Mouse (Mus musculus) spleen, postnatal 10 days (tissue): ENCODE results near the gene Kmt2e.
"Not testable (repeated sequence)": the region's sequence is repeated elsewhere in the genome, so short reads cannot be mapped to it uniquely, and the experiment has no call there.

ENCODE experiments used
- DNase-seq, 2 experiments: peaks; one replicate each; pipeline ENCODE4 v3.0.0; 2021 to 2022; ENCODE audit warnings: low spot score in 2 of 2

Gene Kmt2e

DNA sequence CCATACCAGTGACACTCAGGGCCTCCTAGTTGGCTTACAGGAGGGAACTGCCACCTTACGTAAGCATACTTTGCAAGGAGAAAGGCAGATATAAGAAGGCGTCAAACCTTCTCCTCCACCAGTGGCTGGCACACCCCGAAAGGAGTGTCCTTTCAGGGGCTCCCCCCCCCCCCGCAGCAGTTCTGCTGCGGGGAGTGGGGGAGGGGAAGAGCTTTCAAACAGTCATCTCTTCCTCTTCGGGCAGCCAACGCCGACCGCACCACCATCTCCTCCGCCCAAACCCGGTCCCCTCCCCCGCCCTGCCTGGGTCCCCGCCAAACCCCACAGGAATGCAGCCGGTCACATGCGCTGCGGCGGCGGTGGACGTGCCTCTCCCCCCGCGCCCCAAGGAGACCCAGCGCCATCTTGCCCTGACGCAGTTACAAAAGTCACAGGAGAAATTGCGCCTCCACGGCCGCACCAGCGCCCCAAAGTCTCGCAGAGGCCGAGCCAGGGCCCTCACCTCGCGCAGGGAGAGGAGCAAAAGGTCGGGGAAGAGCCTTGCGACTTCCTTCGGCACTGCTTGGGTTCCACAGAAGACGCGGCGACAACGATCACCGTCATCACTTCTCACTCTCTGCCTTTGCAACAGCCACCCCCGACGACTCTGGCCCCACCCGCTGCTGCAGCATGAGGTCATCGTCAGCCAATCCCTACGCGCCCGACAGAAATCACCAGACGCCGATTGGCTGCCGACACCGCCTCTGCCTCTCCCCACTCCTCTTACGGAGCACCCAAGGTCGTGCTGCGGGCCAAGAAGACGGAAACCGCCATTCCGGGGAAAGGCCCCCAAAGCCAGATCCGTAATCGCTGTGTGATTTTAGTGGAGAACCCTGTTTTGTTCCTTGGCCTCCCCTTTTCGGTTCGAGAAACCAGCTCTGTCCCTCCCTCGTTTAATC is 1.3 kb upstream of the Kmt2e start:
- peak; percentile 94 to 97 for DNase-seq

DNA sequence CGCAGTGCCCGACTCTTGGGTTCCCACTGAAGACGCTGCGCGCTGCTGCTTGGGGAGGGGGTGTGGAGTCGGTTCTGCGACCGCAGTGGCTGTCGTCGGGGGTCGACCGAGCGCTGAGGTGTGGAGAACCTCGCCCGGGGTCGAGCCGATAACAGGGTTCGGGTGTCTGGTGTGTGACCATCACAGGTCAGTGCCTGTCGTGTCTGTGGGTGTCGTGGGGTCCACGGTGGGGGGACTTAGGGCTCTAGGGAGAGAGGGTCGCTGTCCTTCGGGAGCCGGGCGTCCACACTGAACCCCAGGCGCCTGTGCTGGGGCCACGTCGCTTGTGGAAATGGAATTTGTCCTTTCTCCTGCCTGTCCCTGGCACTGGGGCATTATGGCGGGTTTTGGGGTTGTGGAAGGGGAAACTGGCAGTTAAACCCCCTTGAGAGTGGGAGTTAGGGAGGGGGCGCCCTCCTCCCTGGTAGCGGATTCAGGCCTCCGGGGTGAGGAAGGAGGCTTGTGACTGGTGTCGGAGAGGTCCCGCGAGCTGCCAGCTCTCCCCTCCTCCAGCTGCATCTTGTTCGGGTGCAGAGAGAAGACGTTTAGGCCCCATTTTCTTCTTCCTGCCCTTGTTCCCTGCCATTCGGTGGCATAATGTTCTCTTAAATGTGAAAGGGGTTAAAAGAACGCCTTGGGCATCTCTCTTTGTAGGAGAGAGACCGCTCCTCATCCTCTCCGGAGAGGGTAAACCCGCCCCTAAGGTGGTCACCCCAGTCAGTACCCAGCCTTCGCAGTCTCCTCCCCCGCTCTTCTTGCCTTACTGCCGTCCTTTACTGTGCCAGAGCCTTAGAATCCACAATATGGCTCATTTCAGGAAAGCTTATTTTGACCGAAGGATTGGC is 599 bp downstream of the Kmt2e start:
- DNase-seq = peak; percentile 69 to 91

DNA sequence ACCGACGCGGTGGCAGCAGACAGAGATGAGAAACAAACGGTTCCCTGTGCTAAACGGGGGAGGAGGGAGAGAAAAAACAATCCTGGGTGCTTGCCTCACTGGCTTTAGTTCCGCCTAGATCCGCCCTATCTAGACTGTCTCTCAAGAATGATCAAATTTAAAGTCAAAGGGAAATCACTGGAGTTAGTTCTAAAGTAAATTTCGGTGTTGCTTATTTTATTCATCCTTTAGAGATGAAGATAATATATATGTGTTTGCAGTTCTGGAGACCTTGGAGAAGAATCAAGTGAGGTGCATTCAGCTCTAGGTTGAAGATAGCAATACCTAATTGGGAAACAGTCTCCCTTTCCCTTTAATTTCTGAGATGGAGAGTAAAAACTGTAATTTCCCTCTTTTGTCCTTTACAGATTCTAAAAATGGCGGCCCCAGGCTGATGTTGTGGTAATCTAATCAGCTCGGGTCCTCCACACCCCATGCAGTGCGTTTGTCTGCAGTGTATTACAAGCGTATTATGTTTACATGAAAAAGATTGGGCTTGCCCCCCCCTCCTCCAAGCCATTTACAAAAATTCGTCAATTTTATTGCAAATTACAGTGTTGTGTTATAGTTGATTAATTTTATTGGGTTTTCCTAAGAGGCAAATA is 1.4 kb downstream of the Kmt2e start:
- DNase-seq = peak in 1 of 2 experiments; percentile 51

DNA sequence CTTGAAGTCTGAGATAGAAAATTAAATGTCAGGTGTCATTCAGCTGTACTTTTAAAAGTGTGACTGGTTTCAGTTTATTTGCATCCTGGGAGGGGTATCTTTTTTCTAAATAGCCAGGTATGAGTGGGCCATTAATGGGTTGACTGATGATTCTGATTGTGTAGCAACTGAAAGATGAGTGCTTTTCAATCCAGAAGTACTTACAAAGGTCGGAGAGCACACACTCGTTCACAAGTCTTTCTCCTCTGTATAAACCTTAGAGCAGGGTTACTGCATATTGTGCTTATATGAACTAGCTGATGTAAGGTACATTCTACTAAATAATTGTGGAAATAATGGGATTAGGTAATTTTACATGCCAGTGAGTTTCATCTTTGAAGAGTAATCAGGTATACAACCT is 2.5 kb downstream of the Kmt2e start:
- DNase-seq = no peak

DNA sequence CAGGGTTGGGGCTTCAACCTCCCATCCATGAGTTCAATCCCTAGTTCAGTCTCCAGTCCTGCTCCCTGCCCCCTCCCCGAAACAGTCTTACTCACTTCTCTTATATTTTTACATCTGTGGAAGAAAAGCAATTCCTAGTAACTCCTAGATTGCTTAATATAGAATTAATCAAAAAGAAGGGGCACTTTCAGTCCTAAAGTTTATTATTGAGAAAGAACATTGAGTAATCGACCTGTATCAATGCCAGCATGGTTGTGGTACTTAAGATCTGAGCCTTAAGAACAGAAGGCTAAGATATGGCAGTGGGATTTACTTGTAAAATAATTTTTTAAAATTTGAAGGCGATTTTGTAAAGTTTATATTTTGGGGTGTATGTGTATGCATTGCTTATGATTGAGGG is 5.6 kb downstream of the Kmt2e start:
- no peak for DNase-seq

DNA sequence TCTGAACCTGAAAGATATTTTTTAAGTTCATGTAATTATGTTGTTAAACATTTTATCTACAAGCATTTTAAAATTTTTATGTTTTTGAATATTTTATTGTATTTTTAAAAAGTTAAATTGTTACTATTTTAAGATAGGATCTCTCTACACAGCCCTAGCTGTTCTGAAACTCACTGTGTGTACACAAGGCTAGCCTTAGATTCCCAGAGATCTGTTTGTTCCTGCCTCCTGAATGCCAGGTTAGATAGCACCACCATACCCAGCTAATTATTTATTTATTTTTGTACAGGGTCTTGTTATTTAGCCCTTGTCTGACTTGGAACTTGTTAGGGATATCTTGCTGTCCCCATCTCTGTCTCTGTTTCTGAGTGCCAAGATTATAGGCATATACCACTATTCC is 6.3 kb downstream of the Kmt2e start:
- DNase-seq = no peak

DNA sequence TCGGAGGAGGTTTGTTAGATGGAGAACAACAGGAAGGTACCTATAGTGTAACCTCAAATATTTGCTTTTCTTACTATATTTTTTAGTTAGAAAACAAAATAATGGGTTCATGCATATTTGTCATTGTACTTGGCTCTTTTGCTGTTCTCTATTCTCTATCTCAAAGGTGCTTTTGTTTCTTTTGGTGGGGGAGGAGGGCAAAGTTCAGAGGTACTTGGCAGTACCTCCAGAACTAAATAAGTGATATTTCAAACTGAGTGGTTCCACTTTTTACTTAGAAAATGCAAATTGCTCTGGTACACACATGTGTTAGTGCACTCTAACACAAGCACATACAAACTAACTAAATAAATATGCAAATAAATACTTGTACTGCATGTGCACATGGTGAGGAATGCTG is 7.7 kb downstream of the Kmt2e start:
- DNase-seq = no peak

DNA sequence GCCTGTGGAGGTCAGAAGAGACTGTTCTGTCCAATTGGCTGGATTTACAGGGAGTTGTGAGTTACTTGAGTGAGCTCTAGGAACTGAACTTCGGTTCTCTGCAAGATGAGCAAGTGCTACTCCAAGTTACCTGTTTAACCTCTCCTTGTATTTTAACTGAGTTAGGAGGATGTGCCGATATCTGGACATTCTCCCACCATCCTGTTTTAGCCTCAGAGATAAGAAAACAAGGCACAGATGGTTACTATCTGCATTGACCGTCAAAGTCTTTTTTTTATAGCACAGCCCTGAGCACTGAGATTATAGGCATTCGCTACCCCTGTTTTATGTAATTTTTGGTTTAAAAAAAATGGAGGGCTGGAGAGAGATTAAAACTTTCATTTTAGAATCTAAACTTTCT is 10.2 kb downstream of the Kmt2e start:
- no peak for DNase-seq

DNA sequence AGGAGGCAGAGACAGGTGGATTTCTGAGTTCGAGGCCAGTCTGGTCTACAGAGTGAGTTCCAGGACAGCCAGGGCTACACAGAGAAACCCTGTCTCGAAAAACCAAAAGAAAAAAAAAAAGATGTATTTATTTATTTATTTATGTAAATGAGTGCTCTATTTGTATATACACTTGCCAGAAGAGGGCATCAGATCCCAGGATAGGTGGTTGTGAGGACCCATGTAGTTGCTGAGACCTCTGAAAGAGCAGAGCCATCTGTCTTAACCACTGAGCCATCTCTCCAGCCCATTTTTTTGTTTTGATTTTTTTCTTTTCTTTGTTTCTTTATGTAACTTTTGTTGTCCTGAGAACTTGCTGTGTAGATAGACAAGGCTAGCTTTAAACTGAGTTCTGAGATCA is 19.3 kb downstream of the Kmt2e start:
- not testable (repeated sequence) for DNase-seq

DNA sequence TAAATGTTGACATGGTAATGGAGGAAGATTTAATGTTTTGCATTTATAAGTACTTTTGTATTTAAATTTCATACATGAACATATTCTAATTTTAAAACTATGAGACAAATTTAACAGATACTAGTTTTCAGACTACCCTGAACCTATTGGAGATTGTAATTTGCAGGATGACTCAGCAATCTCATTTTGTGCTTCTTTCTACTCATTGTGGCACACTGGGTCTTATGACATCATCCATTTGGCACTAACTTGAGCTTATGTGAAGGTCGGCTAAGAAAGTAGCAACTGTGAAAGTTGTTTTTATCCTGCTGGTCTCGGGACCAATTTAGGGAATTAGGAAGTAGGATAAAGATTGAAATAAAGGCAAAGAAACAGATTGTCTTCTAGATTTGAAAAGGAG is 27.4 kb downstream of the Kmt2e start:
- no peak for DNase-seq

DNA sequence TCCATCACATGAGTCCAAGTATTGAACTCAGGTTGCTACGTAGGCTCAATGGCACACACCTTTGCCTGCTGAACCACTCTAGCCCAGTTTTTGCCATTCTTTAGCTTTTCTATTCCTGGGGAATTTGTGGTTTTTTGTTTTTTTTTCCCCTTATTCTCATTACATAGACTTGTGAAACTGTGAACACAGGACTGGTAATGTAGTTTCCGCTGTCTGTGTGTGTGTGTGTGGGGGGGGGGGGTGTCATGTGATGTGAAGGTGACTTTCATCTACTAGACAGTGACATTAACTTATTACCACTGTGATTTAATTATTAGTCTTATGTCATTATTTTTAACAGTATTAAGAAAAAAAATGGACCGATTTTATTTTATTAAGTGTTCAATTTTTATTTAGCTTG is 30.0 kb downstream of the Kmt2e start:
- no peak for DNase-seq

DNA sequence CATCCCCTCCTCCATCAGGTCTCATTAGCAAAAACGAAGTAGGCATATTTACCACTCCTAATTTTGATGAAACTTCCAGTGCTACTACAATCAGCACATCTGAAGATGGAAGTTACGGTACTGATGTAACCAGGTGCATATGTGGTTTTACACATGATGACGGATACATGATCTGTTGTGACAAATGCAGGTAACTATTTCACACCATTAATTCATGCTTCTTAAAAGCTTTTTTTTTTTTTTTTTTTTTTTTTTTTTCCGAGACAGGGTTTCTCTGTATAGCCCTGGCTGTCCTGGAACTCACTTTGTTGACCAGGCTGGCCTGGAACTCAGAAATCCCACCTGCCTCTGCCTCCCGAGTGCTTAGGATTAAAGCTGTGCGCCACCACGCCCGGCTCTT is 30.5 kb downstream of the Kmt2e start:
- no peak for DNase-seq

DNA sequence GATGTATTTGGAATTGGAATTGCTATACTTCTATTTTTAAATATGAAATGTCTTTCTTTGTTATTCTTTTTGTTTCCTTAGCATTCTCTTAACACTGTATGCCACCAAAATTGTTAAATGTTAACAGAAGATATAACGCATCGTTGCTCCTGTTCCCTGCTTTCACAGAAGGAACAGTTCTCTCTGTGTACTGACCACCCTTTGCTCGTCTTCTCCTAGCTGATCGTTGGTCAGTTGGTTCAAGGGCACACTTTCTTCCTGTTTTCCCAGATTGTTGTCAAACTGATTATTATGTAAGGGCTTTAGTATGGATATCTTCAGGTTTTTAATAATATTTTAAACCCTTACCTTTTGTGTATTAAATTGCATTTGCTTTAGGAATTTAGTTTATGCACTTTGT is 32.3 kb downstream of the Kmt2e start:
- no peak for DNase-seq

DNA sequence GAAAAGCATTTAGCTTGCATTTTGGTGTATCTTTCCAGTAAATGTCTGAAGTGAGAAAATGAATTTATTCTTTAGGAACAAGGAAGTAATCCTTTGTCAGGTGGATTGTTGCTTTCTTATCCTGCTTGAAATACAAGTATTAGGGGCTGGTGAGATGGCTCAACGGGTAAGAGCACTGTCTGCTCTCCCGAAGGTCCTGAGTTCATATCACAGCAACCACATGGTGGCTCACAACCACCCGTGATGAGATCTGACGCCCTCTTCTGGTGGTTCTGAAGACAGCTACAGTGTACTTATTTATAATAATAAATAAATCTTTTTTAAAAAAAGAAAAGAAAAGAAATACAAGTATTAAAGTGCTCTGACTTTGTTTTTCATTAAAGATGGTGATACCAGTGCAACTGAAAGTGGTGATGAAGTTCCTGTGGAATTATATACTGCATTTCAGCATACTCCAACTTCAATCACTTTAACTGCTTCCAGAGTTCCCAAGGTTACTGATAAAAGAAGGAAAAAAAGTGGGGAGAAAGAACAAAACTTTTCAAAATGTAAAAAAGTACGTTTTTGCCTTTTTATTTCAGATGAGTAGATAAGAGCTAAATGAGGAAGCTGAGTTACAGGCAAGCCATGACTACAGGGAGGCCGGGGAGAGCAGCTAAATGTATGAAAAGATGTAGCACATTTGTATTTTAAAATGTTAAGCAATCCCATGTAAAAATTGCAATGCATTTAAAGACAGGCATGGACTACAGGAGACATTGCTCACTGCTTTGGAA is 39.0 kb downstream of the Kmt2e start:
- peak in 1 of 2 experiments; percentile 26 for DNase-seq

DNA sequence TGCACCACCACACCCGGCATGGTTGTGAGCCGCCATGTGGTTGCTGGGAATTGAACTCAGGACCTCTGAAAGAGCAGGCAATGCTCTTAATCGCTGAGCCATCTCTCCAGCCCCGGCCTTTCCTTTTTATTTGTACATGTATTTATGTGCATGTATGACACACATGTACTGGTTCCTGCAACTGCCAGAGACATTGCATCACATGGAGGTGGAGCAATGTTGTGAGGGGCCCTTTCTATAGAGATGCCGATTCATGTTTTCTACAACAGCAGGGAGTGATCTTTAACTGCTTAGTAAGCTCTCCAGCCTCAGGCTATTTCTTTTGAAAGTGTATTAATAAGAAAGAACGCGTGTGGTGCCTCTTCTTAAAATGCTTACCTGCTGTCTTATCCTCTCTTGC is 49.6 kb downstream of the Kmt2e start:
- no peak for DNase-seq

DNA sequence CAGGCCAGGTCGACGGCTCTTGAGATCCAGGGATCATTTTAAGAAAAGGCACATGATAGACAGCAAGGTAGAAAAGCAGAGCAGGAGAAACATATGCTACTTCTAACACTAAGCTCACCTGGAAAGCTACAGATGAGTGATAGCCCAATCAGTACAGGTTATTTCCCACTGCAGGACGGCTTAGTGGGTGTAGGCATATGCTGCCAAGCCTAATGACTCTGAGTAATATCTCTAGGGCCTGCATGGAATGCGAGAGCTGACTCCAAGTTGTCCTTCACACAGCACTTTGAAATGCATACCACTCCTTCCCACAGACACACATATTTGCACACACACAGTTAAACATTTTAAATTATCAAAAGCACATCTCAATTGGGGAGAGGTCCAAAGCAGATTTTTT is 55.0 kb downstream of the Kmt2e start:
- DNase-seq = no peak

DNA sequence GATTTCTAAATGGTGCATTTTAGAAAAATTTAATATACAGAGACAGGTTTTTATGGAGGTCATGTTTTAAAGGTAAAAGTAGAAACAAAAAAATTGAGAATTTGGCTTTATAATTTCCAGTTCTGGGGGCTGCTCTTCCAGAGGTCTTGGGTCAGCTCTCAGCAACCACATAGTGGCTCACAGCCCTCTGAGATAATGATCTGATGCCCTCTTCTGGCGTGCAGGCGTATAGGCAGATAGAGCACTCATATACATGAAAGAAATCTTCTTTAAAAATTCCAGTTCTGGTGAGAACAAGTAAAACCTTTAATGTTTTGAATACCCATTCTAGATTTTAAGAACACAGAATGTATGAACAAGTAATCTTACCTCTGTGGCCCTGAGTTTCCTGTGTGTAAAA is 56.6 kb downstream of the Kmt2e start:
- DNase-seq = no peak

DNA sequence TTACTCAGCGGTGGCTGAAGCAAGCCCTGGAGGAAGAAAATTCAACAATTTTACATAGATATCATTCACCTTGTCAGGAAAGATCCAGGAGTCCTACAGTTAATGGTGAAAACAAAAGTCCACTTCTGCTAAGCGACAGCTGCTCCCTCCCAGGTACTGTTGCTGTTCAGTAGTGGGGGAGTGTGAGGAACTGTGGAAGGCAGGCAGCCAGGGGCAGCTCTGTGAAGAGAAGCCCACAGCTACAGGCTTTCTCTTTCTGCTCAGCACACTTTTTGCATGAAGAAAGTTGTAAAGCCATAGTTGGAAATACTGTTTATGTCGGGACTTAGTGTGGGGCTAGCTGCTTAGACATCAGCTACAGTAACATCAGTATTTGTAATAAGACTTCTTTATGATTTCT is 62.2 kb downstream of the Kmt2e start:
- no peak for DNase-seq

DNA sequence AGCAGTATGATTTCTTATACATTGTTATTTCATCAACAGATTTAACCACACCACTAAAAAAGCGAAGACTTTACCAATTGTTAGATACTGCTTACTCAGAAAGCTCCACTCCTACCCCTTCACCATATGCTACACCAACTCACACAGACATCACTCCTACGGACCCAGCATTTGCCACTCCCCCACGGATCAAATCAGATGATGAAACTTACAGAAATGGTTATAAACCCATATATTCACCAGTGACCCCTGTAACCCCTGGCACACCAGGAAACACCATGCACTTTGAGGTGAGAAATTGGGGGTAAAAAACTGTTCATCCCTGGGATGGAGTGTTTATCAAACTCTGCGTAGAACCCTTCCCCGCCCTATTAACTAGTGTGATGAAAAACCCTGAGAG is 62.7 kb downstream of the Kmt2e start:
- DNase-seq = no peak

DNA sequence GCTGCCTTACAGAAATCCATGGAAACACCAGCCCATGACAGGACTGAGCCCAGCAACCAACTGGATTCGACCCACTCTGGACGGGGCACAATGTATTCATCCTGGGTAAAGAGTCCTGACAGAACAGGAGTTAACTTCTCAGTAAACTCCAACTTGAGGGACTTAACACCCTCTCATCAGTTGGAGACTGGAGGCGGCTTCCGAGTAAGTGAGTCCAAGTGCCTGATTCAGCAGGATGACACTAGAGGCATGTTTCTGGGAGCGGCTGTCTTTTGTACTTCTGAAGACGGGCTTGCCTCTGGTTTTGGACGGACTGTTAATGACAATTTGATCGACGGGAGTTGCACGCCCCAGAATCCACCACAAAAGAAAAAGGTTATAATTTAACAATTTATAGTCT is 63.7 kb downstream of the Kmt2e start:
- no peak for DNase-seq

DNA sequence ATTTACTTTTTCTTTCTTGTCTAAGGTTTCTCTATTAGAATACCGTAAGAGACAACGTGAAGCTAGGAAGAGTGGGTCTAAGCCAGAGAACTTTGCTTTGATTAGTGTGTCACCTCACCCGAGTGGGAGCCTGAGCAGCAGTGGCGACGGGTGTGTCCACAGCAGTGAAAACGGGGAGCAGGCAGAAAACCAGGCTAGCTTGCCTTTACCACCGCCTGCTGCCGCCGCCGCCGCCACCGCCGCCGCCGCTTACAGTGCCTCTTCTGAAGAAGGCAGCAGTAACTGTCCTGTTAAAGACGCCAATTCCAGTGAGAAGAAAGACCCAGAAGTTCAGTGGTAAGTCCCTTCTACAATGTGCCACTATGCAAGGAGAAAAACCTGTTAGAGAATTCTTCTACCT is 65.0 kb downstream of the Kmt2e start:
- no peak for DNase-seq

DNA sequence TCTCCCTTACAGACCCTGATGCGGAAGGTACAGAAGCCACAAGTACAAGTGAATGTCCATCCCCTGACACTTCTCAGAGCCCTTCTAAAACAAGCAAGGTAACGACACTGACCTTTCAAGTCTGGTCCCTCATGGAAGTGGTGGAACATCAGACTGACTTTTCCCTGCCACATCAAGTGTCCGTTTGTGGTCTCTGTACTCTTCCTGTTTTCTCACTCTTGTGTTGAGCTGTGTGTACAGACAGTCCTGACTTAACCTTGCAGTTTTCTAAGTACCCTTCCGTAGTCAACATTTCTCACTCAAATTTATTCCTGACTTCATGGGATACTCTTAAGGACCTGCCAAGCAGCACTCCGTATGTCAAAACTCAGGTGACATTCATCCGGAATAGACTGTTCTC is 66.5 kb downstream of the Kmt2e start:
- no peak for DNase-seq
